Mouse (Mus musculus) CH12.LX (cell line): ENCODE results near the gene Trip4.

Experiments
- CHD2 ChIP-seq: IDR thresholded peaks from 2 replicates; pipeline ENCODE4 v1.6.1; 2011; ENCODE audit warnings: low read length, improper control_type of control experiment
- CTCF ChIP-seq, 2 experiments: IDR thresholded peaks in 1 of 2; conservative IDR thresholded peaks in 1 of 2; 2 replicates each; pipeline ENCODE4 v1.5.1; 2011 to 2012; ENCODE audit warnings: low read depth in 2 of 2, low read length in 2 of 2, improper control_type of control experiment in 1 of 2, inconsistent platforms in 1 of 2, mild to moderate bottlenecking in 1 of 2, moderate library complexity in 1 of 2
- EP300 ChIP-seq: IDR thresholded peaks from 2 replicates; pipeline ENCODE4 v1.6.1; 2011; ENCODE audit warnings: low read length, improper control_type of control experiment
- GABPA ChIP-seq: IDR thresholded peaks from 2 replicates; pipeline ENCODE4 v1.6.1; 2012; ENCODE audit warnings: low read depth, low read length, improper control_type of control experiment, inconsistent platforms; ENCODE audit not compliant: insufficient replicate concordance
- HCFC1 ChIP-seq: IDR thresholded peaks from 2 replicates; pipeline ENCODE4 v1.6.1; 2012; ENCODE audit warnings: low read depth, mild to moderate bottlenecking, inconsistent platforms, low read length, improper control_type of control experiment
- MAX ChIP-seq: IDR thresholded peaks from 2 replicates; pipeline ENCODE4 v1.6.1; 2011; ENCODE audit warnings: low read length, improper control_type of control experiment
- MAZ ChIP-seq: IDR thresholded peaks from 2 replicates; pipeline ENCODE4 v1.6.1; 2012; ENCODE audit warnings: low read depth, mild to moderate bottlenecking, inconsistent platforms, low read length, improper control_type of control experiment, moderate library complexity
- MXI1 ChIP-seq: IDR thresholded peaks from 2 replicates; pipeline ENCODE4 v1.6.1; 2011; ENCODE audit warnings: mild to moderate bottlenecking, low read depth, low read length, improper control_type of control experiment
- POLR2A ChIP-seq: IDR thresholded peaks from 2 replicates; pipeline ENCODE4 v1.6.1; 2011; ENCODE audit warnings: low read depth, mild to moderate bottlenecking, improper control_type of control experiment, low read length
- RAD21 ChIP-seq: IDR thresholded peaks from 2 replicates; pipeline ENCODE4 v1.6.1; 2011; ENCODE audit warnings: low read depth, mild to moderate bottlenecking, low read length, improper control_type of control experiment, moderate library complexity
- SMC3 ChIP-seq: IDR thresholded peaks from 2 replicates; pipeline ENCODE4 v1.6.1; 2011; ENCODE audit warnings: low read depth, low read length, improper control_type of control experiment
- TCF12 ChIP-seq: IDR thresholded peaks from 2 replicates; pipeline ENCODE4 v1.6.1; 2014; ENCODE audit warnings: low read depth, mild to moderate bottlenecking, inconsistent platforms, low read length, improper control_type of control experiment
- ZC3H11A ChIP-seq: IDR thresholded peaks from 2 replicates; pipeline ENCODE4 v1.6.1; 2012; ENCODE audit warnings: low read depth, mild to moderate bottlenecking, inconsistent platforms, low read length, improper control_type of control experiment
- ZMIZ1 ChIP-seq: IDR thresholded peaks from 2 replicates; pipeline ENCODE4 v1.6.1; 2012; ENCODE audit warnings: low read depth, mild to moderate bottlenecking, inconsistent platforms, low read length, improper control_type of control experiment

GRCm38 (mm10) chr9:65826226-65826587, 82.4 kb downstream of the Trip4 start:
- TF ChIP-seq POLR2A (no peak), EP300 (no peak), ZC3H11A (no peak), HCFC1 (no peak), GABPA (no peak), RAD21 (no peak), CTCF (conservative IDR thresholded peaks at IDR 0.05 in 1 of 2, IDR thresholded peaks at IDR 0.05 in 1 of 2; ENCODE audit: low read depth in 2 of 2, low read length in 2 of 2) (no peak), MXI1 (no peak), CHD2 (no peak), SMC3 (no peak), TCF12 (no peak), MAX (no peak), MAZ (no peak), ZMIZ1 (no peak)
